Mouse (Mus musculus): ENCODE data around the gene 5730480H06Rik.

5730480H06Rik gene

GRCm38 (mm10) chr5:48419741-48420140, 92.0 kb downstream of the 5730480H06Rik start:
- DNase-seq (ENCODE audit: low read depth, low spot score) = no peak

GRCm38 (mm10) chr5:48421957-48422356, 94.2 kb downstream of the 5730480H06Rik start:
- no peak for DNase-seq (ENCODE audit: low read depth, low spot score)

DNA sequence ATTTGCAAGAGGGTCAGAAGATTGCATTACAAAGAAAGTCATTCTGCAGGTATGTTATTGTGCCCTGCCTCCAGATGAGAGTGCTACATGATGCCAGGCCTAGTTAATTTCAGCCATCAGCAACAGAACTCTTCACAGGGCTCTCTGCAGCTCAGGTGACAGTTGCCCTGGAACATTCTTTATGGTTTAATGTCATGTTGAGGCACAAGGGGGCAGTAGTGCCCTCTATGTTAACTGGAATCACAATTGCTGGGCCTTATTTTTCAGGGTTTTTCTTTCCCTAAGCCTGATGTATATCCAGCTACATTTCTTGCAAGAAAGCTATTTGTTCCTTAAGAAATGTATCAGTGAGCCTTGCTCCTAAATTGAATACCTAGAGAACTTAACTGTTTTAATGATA, 102.7 kb downstream of the 5730480H06Rik start:
- peak; percentile 32 for DNase-seq (ENCODE audit: low read depth, low spot score)

DNA sequence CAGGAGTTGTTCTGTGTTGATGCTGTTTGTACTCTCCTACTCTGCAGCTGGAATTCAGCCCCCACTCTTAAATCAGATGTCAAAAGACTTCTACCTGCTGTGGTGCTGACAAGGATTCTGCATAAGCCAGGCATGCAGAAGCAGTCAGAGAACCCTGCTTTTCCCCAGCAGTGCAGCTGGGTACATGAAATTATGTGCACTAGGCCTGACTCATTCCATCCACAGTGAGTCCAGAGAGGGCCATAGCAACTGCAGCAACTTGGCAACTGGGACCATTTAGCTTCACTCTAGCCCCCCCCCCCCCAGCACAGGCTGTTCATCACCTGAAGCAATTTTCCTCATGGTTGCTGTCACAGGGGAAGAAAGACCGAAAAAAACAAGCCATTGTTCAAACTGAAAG, 121.1 kb downstream of the 5730480H06Rik start:
- no peak for DNase-seq (ENCODE audit: low read depth, low spot score)

DNA sequence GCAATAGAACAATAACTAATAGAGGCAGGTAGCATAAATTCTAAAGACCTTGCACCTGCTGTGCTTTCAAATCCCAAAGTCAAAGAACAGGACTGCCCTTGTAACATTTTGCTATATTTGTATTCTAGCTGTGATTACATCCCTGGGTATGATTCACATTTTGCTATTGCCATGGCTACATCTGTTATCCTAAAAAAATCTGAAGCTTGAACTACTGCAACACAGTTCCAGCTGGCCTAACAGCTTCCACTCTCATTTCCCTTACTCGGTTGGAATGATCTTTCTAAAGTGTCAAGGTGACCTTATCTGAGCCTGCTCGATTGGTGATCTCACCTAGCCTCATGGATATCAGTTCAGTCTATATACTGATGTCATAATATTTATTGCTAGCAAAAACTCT, 132.5 kb downstream of the 5730480H06Rik start:
- DNase-seq (ENCODE audit: low read depth, low spot score) = no peak

All from embryo, embryonic 11.5 days (tissue).